Mouse (Mus musculus): ENCODE results near the gene Pabpn1. TPM values are rescaled to one million over a fixed set of nuclear protein-coding genes. Genes with fewer than 3 reads are reported as not detected.

Pabpn1 gene
- total and polyA plus RNA-seq, 2 experiments from 2014 or later = 95.1 to 162 TPM

GRCm38 (mm10) chr14:54863501-54864312, 28.6 kb upstream of the Pabpn1 start:
- under 1% methylated on average over 44 of the region's 56 CpGs for WGBS
- no peak; the same call in none of the 2 replicates for TF ChIP-seq CTCF (IDR thresholded peaks at IDR 0.05)
- no peaks in the 10 kb centered on the region for H3K36me3 ChIP-seq (ENCODE audit: insufficient read depth, low read length)
- peak overlapping the region; percentile 93 for H3K4me3 ChIP-seq (ENCODE audit: low read depth, low read length)
- peak; percentile 95 for DNase-seq (ENCODE audit: low spot score)
- peak; percentile 99 for ATAC-seq (ENCODE audit: low FRiP score)
- H3K27me3 ChIP-seq (ENCODE audit: insufficient read depth, low read length) = no peaks in the 10 kb centered on the region
- no peaks in the 10 kb centered on the region for H3K4me1 ChIP-seq (ENCODE audit: insufficient read depth, low read length)
- peak overlapping the region; percentile 84 for H3K4me2 ChIP-seq (ENCODE audit: low read depth, low read length, poor library complexity, severe bottlenecking)
- H3K9ac ChIP-seq (replicated peaks; ENCODE audit: low read length, poor library complexity, severe bottlenecking) = peak overlapping the region; percentile 84
- H3K9me3 ChIP-seq (ENCODE audit: low read length) = no peaks in the 10 kb centered on the region
- peak overlapping the region; percentile 62 for H3K27ac ChIP-seq (ENCODE audit: low read depth, low read length)

GRCm38 (mm10) chr14:54864313-54865036, 27.8 kb upstream of the Pabpn1 start:
- Histone ChIP-seq H3K4me1 (ENCODE audit: insufficient read depth, low read length) (no peaks in the 10 kb centered on the region), H3K4me3 (ENCODE audit: low read depth, low read length) (peak overlapping the region; percentile 93), H3K4me2 (ENCODE audit: low read depth, low read length, poor library complexity, severe bottlenecking) (peak overlapping the region; percentile 84), H3K27me3 (ENCODE audit: insufficient read depth, low read length) (no peaks in the 10 kb centered on the region), H3K9me3 (ENCODE audit: low read length) (no peaks in the 10 kb centered on the region), H3K36me3 (ENCODE audit: insufficient read depth, low read length) (no peaks in the 10 kb centered on the region), H3K27ac (ENCODE audit: low read depth, low read length) (peak overlapping the region; percentile 21; the same call in 1 of the 2 replicates), H3K9ac (replicated peaks; ENCODE audit: low read length, poor library complexity, severe bottlenecking) (peak overlapping the region; percentile 84)
- TF ChIP-seq CTCF (IDR thresholded peaks at IDR 0.05) = no peak
- 17% methylated on average over 21 of the region's 21 CpGs for WGBS
- DNase-seq (ENCODE audit: low spot score) (no peak), ATAC-seq (ENCODE audit: low FRiP score) (peak; percentile 29; the same call in 1 of the 2 replicates)

- no peaks in the 10 kb centered on the region for H3K9me3 ChIP-seq (ENCODE audit: low read length)
- H3K4me3 ChIP-seq (ENCODE audit: low read depth, low read length) = no peak overlapping the region
- DNase-seq (ENCODE audit: low spot score) = no peak
- no peak for TF ChIP-seq CTCF (IDR thresholded peaks at IDR 0.05)
- WGBS = 88% methylated on average over 5 of the region's 5 CpGs
- H3K36me3 ChIP-seq (ENCODE audit: insufficient read depth, low read length) = no peaks in the 10 kb centered on the region
- no peak overlapping the region for H3K4me2 ChIP-seq (ENCODE audit: low read depth, low read length, poor library complexity, severe bottlenecking)
- no peak for ATAC-seq (ENCODE audit: low FRiP score)
- no peaks in the 10 kb centered on the region for H3K4me1 ChIP-seq (ENCODE audit: insufficient read depth, low read length)
- H3K9ac ChIP-seq (replicated peaks; ENCODE audit: low read length, poor library complexity, severe bottlenecking) = no peak overlapping the region
- H3K27ac ChIP-seq (ENCODE audit: low read depth, low read length) = no peak overlapping the region
- H3K27me3 ChIP-seq (ENCODE audit: insufficient read depth, low read length) = no peaks in the 10 kb centered on the region
Measured at GRCm38 (mm10) chr14:54865626-54866025, 26.7 kb upstream of the Pabpn1 start.

GRCm38 (mm10) chr14:54866268-54866667, 26.0 kb upstream of the Pabpn1 start:
- WGBS = 62% methylated on average over 3 of the region's 3 CpGs
- Histone ChIP-seq H3K36me3 (ENCODE audit: insufficient read depth, low read length) (no peaks in the 10 kb centered on the region), H3K27ac (ENCODE audit: low read depth, low read length) (no peak overlapping the region), H3K27me3 (ENCODE audit: insufficient read depth, low read length) (no peaks in the 10 kb centered on the region), H3K9me3 (ENCODE audit: low read length) (no peaks in the 10 kb centered on the region), H3K4me3 (ENCODE audit: low read depth, low read length) (no peak overlapping the region), H3K4me2 (ENCODE audit: low read depth, low read length, poor library complexity, severe bottlenecking) (no peak overlapping the region), H3K4me1 (ENCODE audit: insufficient read depth, low read length) (no peaks in the 10 kb centered on the region), H3K9ac (replicated peaks; ENCODE audit: low read length, poor library complexity, severe bottlenecking) (no peak overlapping the region)
- ATAC-seq (ENCODE audit: low FRiP score) = no peak
- TF ChIP-seq CTCF (IDR thresholded peaks at IDR 0.05) = no peak
- no peak for DNase-seq (ENCODE audit: low spot score)

GRCm38 (mm10) chr14:54866936-54867335, 25.4 kb upstream of the Pabpn1 start:
- TF ChIP-seq CTCF (IDR thresholded peaks at IDR 0.05) = peak; percentile 62
- Histone ChIP-seq H3K9ac (replicated peaks; ENCODE audit: low read length, poor library complexity, severe bottlenecking) (no peak overlapping the region), H3K27ac (ENCODE audit: low read depth, low read length) (no peak overlapping the region), H3K4me1 (ENCODE audit: insufficient read depth, low read length) (no peaks in the 10 kb centered on the region), H3K27me3 (ENCODE audit: insufficient read depth, low read length) (no peaks in the 10 kb centered on the region), H3K4me2 (ENCODE audit: low read depth, low read length, poor library complexity, severe bottlenecking) (no peak overlapping the region), H3K4me3 (ENCODE audit: low read depth, low read length) (no peak overlapping the region), H3K9me3 (ENCODE audit: low read length) (no peaks in the 10 kb centered on the region), H3K36me3 (ENCODE audit: insufficient read depth, low read length) (no peaks in the 10 kb centered on the region; the same call in 1 of the 2 replicates)
- ATAC-seq (ENCODE audit: low FRiP score) (no peak), DNase-seq (ENCODE audit: low spot score) (no peak)
- 54% methylated on average over 5 of the region's 5 CpGs for WGBS

- Histone ChIP-seq H3K9me3 (ENCODE audit: low read length) (no peaks in the 10 kb centered on the region), H3K27ac (ENCODE audit: low read depth, low read length) (no peak overlapping the region), H3K27me3 (ENCODE audit: insufficient read depth, low read length) (no peaks in the 10 kb centered on the region), H3K4me1 (ENCODE audit: insufficient read depth, low read length) (no peaks in the 10 kb centered on the region), H3K4me2 (ENCODE audit: low read depth, low read length, poor library complexity, severe bottlenecking) (no peak overlapping the region), H3K36me3 (ENCODE audit: insufficient read depth, low read length) (no peaks in the 10 kb centered on the region; the same call in 1 of the 2 replicates), H3K4me3 (ENCODE audit: low read depth, low read length) (no peak overlapping the region), H3K9ac (replicated peaks; ENCODE audit: low read length, poor library complexity, severe bottlenecking) (no peak overlapping the region)
- WGBS = 86% methylated on average over 4 of the region's 4 CpGs
- DNase-seq (ENCODE audit: low spot score) = no peak
- ATAC-seq (ENCODE audit: low FRiP score) = no peak
- TF ChIP-seq CTCF (IDR thresholded peaks at IDR 0.05) = no peak
Measured at GRCm38 (mm10) chr14:54868026-54868425, 24.3 kb upstream of the Pabpn1 start.

All from midbrain, postnatal 0 days (tissue).